Mouse (Mus musculus) bone marrow, adult 2 months (tissue): ENCODE results near the gene Mt2.

Experiments used
- CTCF ChIP-seq: fragments of 200-500 bp; IDR thresholded peaks from 2 replicates; pipeline ENCODE4 v1.5.1; 2011; ENCODE audit warnings: low read length, control low read depth; ENCODE audit not compliant: control insufficient read depth, insufficient read depth
- POLR2A ChIP-seq: fragments of 200-500 bp; IDR thresholded peaks from 2 replicates; pipeline ENCODE4 v1.6.1; 2011; ENCODE audit warnings: low read depth, mild to moderate bottlenecking, control low read depth, low read length, borderline replicate concordance; ENCODE audit not compliant: control insufficient read depth

GRCm38 (mm10) chr8:94127711-94128110 lies 44.8 kb upstream of the Mt2 start:
- no peak for TF ChIP-seq CTCF
- no peak for TF ChIP-seq POLR2A
